Mouse (Mus musculus) bone marrow macrophage, adult 2 months (primary cell): Measurements from ENCODE around the gene Gm5127.

Experiments used
- CTCF ChIP-seq: IDR thresholded peaks from 2 replicates; pipeline ENCODE4 v1.5.1; 2012; ENCODE audit warnings: low read depth, mild to moderate bottlenecking, low read length, moderate library complexity
- POLR2A ChIP-seq: IDR thresholded peaks from 2 replicates; pipeline ENCODE4 v1.6.1; 2012; ENCODE audit warnings: mild to moderate bottlenecking, low read depth, low read length, borderline replicate concordance

- TF ChIP-seq CTCF: no peak
- no peak for TF ChIP-seq POLR2A
Observed at GRCm38 (mm10) chrX:106622512-106622911, 39.5 kb downstream of the Gm5127 start.
